Mouse (Mus musculus) ES-Bruce4 (cell line): ENCODE data around the gene Eif3k.

Experiments used
- CTCF ChIP-seq: IDR thresholded peaks from one replicate; pipeline ENCODE4 v1.8.1; 2011; ENCODE audit warnings: low read depth, low read length
- POLR2A ChIP-seq: IDR thresholded peaks from one replicate; pipeline ENCODE4 v1.8.1; 2011; ENCODE audit warnings: low read length; ENCODE audit not compliant: insufficient read depth

DNA sequence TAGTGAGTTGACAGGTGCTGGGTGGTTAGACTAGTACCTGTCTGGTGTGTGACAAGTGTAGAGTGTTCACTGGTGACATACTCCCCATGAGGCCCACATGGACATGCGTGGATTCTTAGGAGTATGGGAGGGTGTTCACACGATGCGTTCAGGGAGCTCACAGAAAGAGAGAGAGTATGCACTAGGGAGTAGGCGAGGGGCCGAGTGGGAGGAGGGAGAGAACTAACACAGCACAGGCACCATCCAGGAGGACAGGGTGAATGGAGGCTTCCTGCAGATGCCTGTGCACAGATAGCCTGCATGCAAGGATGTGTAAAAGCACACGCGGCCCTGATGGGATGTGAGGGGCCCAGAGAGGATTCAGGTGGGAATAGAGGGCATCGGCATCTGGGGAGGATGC is 40.8 kb upstream of the Eif3k start:
- TF ChIP-seq CTCF (no peak), POLR2A (no peak)
